ENCODE assay signal across 20 mouse cellular contexts in genomic region chr2:174340229-174340892, GRCm38 (mm10). TPM values are rescaled to one million over a fixed set of nuclear protein-coding genes. Genes with fewer than 3 reads are reported as not detected.
DNase-seq lines count a peak whose midpoint lies in the region; ATAC-seq and TF ChIP-seq lines count a peak whose summit lies in the region.
"Had no signal": no experiment of that assay in that cellular context is flagged by ENCODE, and none has a peak within 500 bp of the region (broad histone marks: within the 10 kb centered on the region; RNA-seq: fewer than 3 reads in every experiment).

No protein-coding gene starts in this region.

- intact Hi-C loops in gastrocnemius, adult 2 months (cut with DNase I), result no loop called here

- no peak overlapping the region for H3K4me2 ChIP-seq in hindbrain, embryonic 11.5 days (replicated peaks; ENCODE audit: low read depth, low read length)
- no peak overlapping the region for H3K4me2 ChIP-seq in kidney, postnatal 0 days (ENCODE audit: low read length)
- H3K4me2 ChIP-seq: embryonic facial prominence, embryonic 12.5 days; lung, embryonic 14.5 days had no signal

- H3K4me3 ChIP-seq in gastrocnemius, adult 2 months, result no peak overlapping the region
- no peak overlapping the region for H3K4me3 ChIP-seq in hindbrain, embryonic 11.5 days (ENCODE audit: low read depth, low read length)
- H3K4me3 ChIP-seq in hindbrain, embryonic 10.5 days, result no peak overlapping the region
- H3K4me3 ChIP-seq in kidney, postnatal 0 days (replicated peaks; ENCODE audit: low read depth, low read length), result no peak overlapping the region
- H3K4me3 ChIP-seq in MEL (ENCODE audit: control insufficient read depth in 1 of 2, insufficient read depth in 1 of 2, low read depth in 2 of 2, low read length in 2 of 2), result no peak overlapping the region
- H3K4me3 ChIP-seq: embryonic facial prominence, embryonic 12.5 days had no signal

- peaks cover 30% of the 10 kb centered on the region for H3K79me2 ChIP-seq in MEL (ENCODE audit: control insufficient read depth, insufficient read depth, low read length, poor library complexity)

- DNase-seq in gastrocnemius, adult 2 months, result no peak
- no peak for DNase-seq in gastrocnemius, postnatal 4 days (ENCODE audit: low spot score in 2 of 2)
- no peak for DNase-seq in hindbrain, embryonic 11.5 days (ENCODE audit: low spot score)
- DNase-seq in hindbrain, embryonic 10.5 days (ENCODE audit: low spot score), result no peak
- no peak for DNase-seq in kidney, postnatal 0 days (ENCODE audit: low spot score)
- no peak for DNase-seq in kidney, adult 8-10 months
- DNase-seq in MEL (ENCODE audit: low read depth, low spot score), result peak; percentile 11
- no peak for DNase-seq in cerebellum, postnatal 25 days
- DNase-seq: cerebellum, adult 11-12 months; gastrocnemius, postnatal 10 days; kidney, adult 18-20 months; layer of hippocampus, adult 9-11 months; lung, embryonic 14.5 days; lung, postnatal 36 days had no signal

- H3K9ac ChIP-seq in hindbrain, embryonic 11.5 days (ENCODE audit: low read depth, low read length), result no peak overlapping the region
- H3K9ac ChIP-seq in kidney, postnatal 0 days (ENCODE audit: low read depth, low read length), result no peak overlapping the region
- no peak overlapping the region for H3K9ac ChIP-seq in MEL (ENCODE audit: control insufficient read depth, low read depth, low read length, poor library complexity, severe bottlenecking)
- H3K9ac ChIP-seq: embryonic facial prominence, embryonic 12.5 days; liver, embryonic 14.5 days; lung, embryonic 14.5 days had no signal

- peaks cover 2% of the 10 kb centered on the region; the same call in 1 of the 2 replicates for H3K4me1 ChIP-seq in hindbrain, embryonic 11.5 days (replicated peaks; ENCODE audit: control insufficient read depth, insufficient read depth, low read length)
- H3K4me1 ChIP-seq in hindbrain, embryonic 10.5 days (replicated peaks), result peaks cover 57% of the 10 kb centered on the region
- H3K4me1 ChIP-seq in kidney, postnatal 0 days (replicated peaks; ENCODE audit: insufficient read depth, low read length), result peaks cover 47% of the 10 kb centered on the region
- H3K4me1 ChIP-seq in MEL (ENCODE audit: control insufficient read depth in 1 of 2, insufficient read depth in 2 of 2, low read length in 2 of 2), result peaks cover 2 to 5% of the 10 kb centered on the region in 2 experiments; a peak in 2 of 4 replicates

- no peak for TF ChIP-seq CTCF in gastrocnemius, adult 2 months (IDR thresholded peaks at IDR 0.05)
- no peak for TF ChIP-seq CTCF in kidney, postnatal 0 days (IDR thresholded peaks at IDR 0.05; ENCODE audit: low read depth)
- TF ChIP-seq CTCF in MEL (IDR thresholded peaks at IDR 0.05 in 2 of 3, conservative IDR thresholded peaks at IDR 0.05 in 1 of 3; ENCODE audit: control insufficient read depth in 1 of 3, insufficient read depth in 1 of 3, low read depth in 2 of 3, low read length in 3 of 3, poor library complexity in 1 of 3, severe bottlenecking in 1 of 3), result no peak

- H3K9me3 ChIP-seq in hindbrain, embryonic 11.5 days (ENCODE audit: control insufficient read depth, low read length), result no peaks in the 10 kb centered on the region
- H3K9me3 ChIP-seq in hindbrain, embryonic 10.5 days, result 0 out of 2 replicates have a peak, but pooled peaks cover under 1% of the 10 kb centered on the region
- no peaks in the 10 kb centered on the region for H3K9me3 ChIP-seq in kidney, postnatal 0 days (replicated peaks; ENCODE audit: low read length)
- no peaks in the 10 kb centered on the region for H3K9me3 ChIP-seq in MEL (replicated peaks; ENCODE audit: insufficient read depth, low read length)
- H3K9me3 ChIP-seq: embryonic facial prominence, embryonic 12.5 days had no signal

- TF ChIP-seq POLR2A in MEL (IDR thresholded peaks at IDR 0.05; ENCODE audit: control insufficient read depth in 1 of 2, insufficient read depth in 1 of 2, low read depth in 1 of 2, low read length in 2 of 2, poor library complexity in 1 of 2), result no peak

- ATAC-seq in hindbrain, embryonic 11.5 days (ENCODE audit: low FRiP score), result peak; percentile 23; the same call in 1 of the 2 replicates
- ATAC-seq in kidney, postnatal 0 days (replicated peaks; ENCODE audit: low FRiP score, low read depth), result no peak
- ATAC-seq: CD4-positive, CD25-positive, alpha-beta regulatory T cell, adult 4 months; Patski had no signal

- peaks cover 6% of the 10 kb centered on the region for H3K36me3 ChIP-seq in hindbrain, embryonic 11.5 days (ENCODE audit: control insufficient read depth, insufficient read depth, low read length)
- peaks cover 90% of the 10 kb centered on the region for H3K36me3 ChIP-seq in hindbrain, embryonic 10.5 days
- H3K36me3 ChIP-seq in kidney, postnatal 0 days (ENCODE audit: insufficient read depth, low read length), result peaks cover 16% of the 10 kb centered on the region
- peaks cover 10 to 18% of the 10 kb centered on the region in 2 experiments for H3K36me3 ChIP-seq in MEL (ENCODE audit: control insufficient read depth in 1 of 2, insufficient read depth in 2 of 2, low read length in 2 of 2)

- 90% methylated on average over 3 of the region's 3 CpGs for WGBS in hindbrain, embryonic 11.5 days
- WGBS in hindbrain, embryonic 10.5 days, result 94% methylated on average over 3 of the region's 3 CpGs
- WGBS in kidney, postnatal 0 days, result 74% methylated on average over 3 of the region's 3 CpGs

- TF ChIP-seq EP300 in MEL (IDR thresholded peaks at IDR 0.05; ENCODE audit: low read depth in 1 of 2, low read length in 2 of 2), result no peak

- TF ChIP-seq RAD21 in MEL (IDR thresholded peaks at IDR 0.05; ENCODE audit: low read depth, low read length), result no peak

- H3K27me3 ChIP-seq in hindbrain, embryonic 11.5 days (ENCODE audit: control insufficient read depth, insufficient read depth, low read length), result no peaks in the 10 kb centered on the region
- no peaks in the 10 kb centered on the region for H3K27me3 ChIP-seq in hindbrain, embryonic 10.5 days (ENCODE audit: insufficient read depth, poor library complexity, severe bottlenecking)
- H3K27me3 ChIP-seq in kidney, postnatal 0 days (ENCODE audit: insufficient read depth, low read length), result no peaks in the 10 kb centered on the region
- no peaks in the 10 kb centered on the region for H3K27me3 ChIP-seq in MEL (ENCODE audit: control insufficient read depth in 1 of 2, insufficient read depth in 2 of 2, low read length in 2 of 2)
- H3K27me3 ChIP-seq: embryonic facial prominence, embryonic 12.5 days; Patski had no signal

- peak overlapping the region; percentile 94; the same call in 1 of the 2 replicates for H3K27ac ChIP-seq in gastrocnemius, adult 2 months
- H3K27ac ChIP-seq in hindbrain, embryonic 11.5 days (ENCODE audit: low read depth, low read length), result no peak overlapping the region
- H3K27ac ChIP-seq in hindbrain, embryonic 10.5 days, result no peak overlapping the region
- H3K27ac ChIP-seq in kidney, postnatal 0 days, result peak overlapping the region; percentile 33
- no peak overlapping the region for H3K27ac ChIP-seq in MEL (ENCODE audit: control insufficient read depth, low read depth, low read length)
- H3K27ac ChIP-seq: embryonic facial prominence, embryonic 12.5 days; hindbrain, postnatal 0 days; liver, embryonic 14.5 days had no signal

TF ChIP-seq in MEL, 35 proteins besides CTCF, POLR2A, EP300 and RAD21:
- TF ChIP-seq UBTF (IDR thresholded peaks at IDR 0.05; ENCODE audit: borderline replicate concordance, insufficient read depth, low read depth, low read length) (no peak), POLR2AphosphoS2 (IDR thresholded peaks at IDR 0.05; ENCODE audit: low read length) (no peak), CHD2 (IDR thresholded peaks at IDR 0.05; ENCODE audit: low read length) (no peak), RCOR1 (IDR thresholded peaks at IDR 0.05; ENCODE audit: low read depth, low read length) (no peak), GATA1 (IDR thresholded peaks at IDR 0.05; ENCODE audit: low read depth, low read length) (no peak), ETS1 (IDR thresholded peaks at IDR 0.05; ENCODE audit: low read depth, low read length) (no peak), SIN3A (IDR thresholded peaks at IDR 0.05; ENCODE audit: low read length) (no peak), CHD1 (IDR thresholded peaks at IDR 0.05; ENCODE audit: low read depth, low read length) (no peak), KAT2A (conservative IDR thresholded peaks at IDR 0.05; ENCODE audit: low read depth, low read length) (no peak), MXI1 (IDR thresholded peaks at IDR 0.05; ENCODE audit: low read depth, low read length) (no peak), MYB (IDR thresholded peaks at IDR 0.05; ENCODE audit: low read depth, low read length) (no peak), HCFC1 (IDR thresholded peaks at IDR 0.05; ENCODE audit: low read depth, low read length) (no peak), E2F4 (IDR thresholded peaks at IDR 0.05; ENCODE audit: borderline replicate concordance, low read depth, low read length) (no peak), ZC3H11A (IDR thresholded peaks at IDR 0.05; ENCODE audit: low read depth, low read length) (no peak)

RNA-seq across cellular contexts. Expression of gene Gm20721, which starts 6.2 kb away (rescaled TPM):
- total RNA-seq in gastrocnemius, adult 2 months (2021), result 1 to 10 TPM; 1.9 to 3.4 TPM
- 1 to 10 TPM; 4.8 to 6.4 TPM for total RNA-seq in gastrocnemius, postnatal 4 days (2021)
- polyA plus RNA-seq in hindbrain, embryonic 11.5 days (2014; fragmentation: Nextera tagmentation; extraction: Ambion mirVana), result 17.6 and 22.8 TPM in 2 replicates
- 10.5 and 13.1 TPM in 2 replicates for polyA plus RNA-seq in hindbrain, embryonic 10.5 days (2016; fragmentation: Nextera tagmentation; extraction: Ambion mirVana)
- 8.6 and 11.1 TPM in 2 replicates for polyA plus RNA-seq in kidney, postnatal 0 days (2015; fragmentation: Nextera tagmentation; extraction: Ambion mirVana)
- total RNA-seq in MEL (2012; rRNA removed), result 26.9 and 34.2 TPM in 2 replicates
- polyA plus RNA-seq in MEL (2012; ENCODE audit: insufficient read depth in 1 of 2, insufficient read length in 2 of 2, low read depth in 1 of 2, low replicate concordance in 2 of 2, missing spikeins in 1 of 2), result 100 to 1,000 TPM in 1 of 2 experiments, not detected in 1; 171 TPM
- total RNA-seq: hindbrain, postnatal 0 days; midbrain, postnatal 0 days had no signal

RNA-seq across cellular contexts. Expression of gene Gnas, which starts 56.2 kb away (rescaled TPM):
- 1,000 to 10,000 TPM; 1,330 to 1,331 TPM for total RNA-seq in gastrocnemius, adult 2 months (2021)
- total RNA-seq in gastrocnemius, postnatal 4 days (2021), result 1,000 to 10,000 TPM; 3,196 to 3,475 TPM
- 1,233 and 1,244 TPM in 2 replicates for polyA plus RNA-seq in hindbrain, embryonic 11.5 days (2014; fragmentation: Nextera tagmentation; extraction: Ambion mirVana)
- 1,166 and 1,270 TPM in 2 replicates for polyA plus RNA-seq in hindbrain, embryonic 10.5 days (2016; fragmentation: Nextera tagmentation; extraction: Ambion mirVana)
- 1,338 and 1,363 TPM in 2 replicates for polyA plus RNA-seq in kidney, postnatal 0 days (2015; fragmentation: Nextera tagmentation; extraction: Ambion mirVana)
- 255 and 273 TPM in 2 replicates for total RNA-seq in MEL (2012; rRNA removed)
- 100 to 1,000 TPM; 383 to 447 TPM for polyA plus RNA-seq in MEL (2012; ENCODE audit: insufficient read depth in 1 of 2, insufficient read length in 2 of 2, low read depth in 1 of 2, low replicate concordance in 2 of 2, missing spikeins in 1 of 2)

Comparison
In these comparisons a context has a peak if more than half of its experiments do, and no peak if none do; other contexts are left out.
1. H3K27ac ChIP-seq: peak in gastrocnemius, adult 2 months (single experiment) and kidney, postnatal 0 days (single experiment); none in hindbrain, embryonic 11.5 days (single experiment), hindbrain, embryonic 10.5 days (single experiment) and MEL (single experiment).